Mouse (Mus musculus): ENCODE measurements around the gene Cyth1.

GRCm38 (mm10) chr11:118151423-118152180, 96.8 kb downstream of the Cyth1 start:
- TF ChIP-seq POLR2A (IDR thresholded peaks at IDR 0.05; ENCODE audit: insufficient read depth, low read depth, low read length) (no peak), CTCF (IDR thresholded peaks at IDR 0.05; ENCODE audit: insufficient read depth, low read depth, low read length) (no peak)

Data from olfactory bulb, adult 2 months (tissue).